Mouse (Mus musculus): ENCODE measurements at regions not wholly inside any gene's neighbourhood (a gene's known extent, or its start where the extent isn't known, plus 50 kb on each side); places are given as distances from the start of the nearest gene placed in this dataset.

DNA sequence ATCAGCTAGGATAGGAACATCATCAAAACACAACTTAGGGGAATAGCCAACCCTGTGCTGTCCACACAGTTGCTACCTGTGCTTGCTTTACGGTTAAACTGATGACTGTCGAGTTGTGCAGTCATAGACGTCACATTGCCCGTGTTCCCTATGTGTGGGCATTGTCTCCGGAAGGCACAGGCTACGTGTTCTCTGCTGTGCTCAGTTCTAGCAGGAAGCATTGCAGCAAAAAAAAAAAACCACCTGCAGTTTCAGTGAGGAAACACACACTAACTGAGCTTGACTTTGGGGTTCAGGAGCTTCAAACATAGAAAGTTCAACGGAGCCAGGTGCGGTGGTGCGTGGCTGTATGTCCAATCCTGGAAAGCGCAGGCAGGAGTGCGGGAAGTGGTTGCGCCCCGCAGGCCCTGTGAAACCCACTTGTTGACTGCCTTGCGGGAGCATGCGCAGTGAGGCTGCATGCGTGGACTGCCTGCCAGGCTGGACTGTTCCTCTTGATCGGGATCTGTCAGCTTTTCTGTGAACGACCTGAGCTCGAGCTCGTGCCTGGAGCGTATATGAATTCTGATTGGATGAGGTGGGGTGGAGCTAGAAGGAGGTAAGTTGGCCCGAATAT, 190.2 kb upstream of the Krr1 start:
- no peak for DNase-seq (ENCODE audit: low spot score in 2 of 2)

DNA sequence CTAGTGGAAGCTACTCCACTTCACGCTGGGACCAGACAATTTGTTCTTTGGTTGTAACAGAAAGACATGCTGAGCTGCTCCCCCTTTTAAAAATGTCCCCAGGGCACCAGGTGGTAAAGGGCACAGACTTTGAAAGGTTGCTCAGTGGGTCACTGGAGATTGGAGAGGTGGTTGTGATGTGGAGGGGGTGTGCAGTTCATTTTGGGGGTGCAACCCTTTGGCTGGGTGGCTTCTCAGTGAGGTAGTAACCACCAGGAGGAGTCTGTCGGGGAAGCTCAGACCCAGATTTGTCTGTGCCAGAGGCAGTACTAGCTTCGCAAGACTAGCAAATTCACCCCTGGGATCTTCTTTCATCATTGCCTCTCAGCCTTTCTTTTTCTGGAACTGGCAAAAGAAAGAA, 189.0 kb upstream of the Krr1 start:
- DNase-seq (ENCODE audit: low spot score in 2 of 2): peak in 1 of 2 experiments; percentile 32

DNA sequence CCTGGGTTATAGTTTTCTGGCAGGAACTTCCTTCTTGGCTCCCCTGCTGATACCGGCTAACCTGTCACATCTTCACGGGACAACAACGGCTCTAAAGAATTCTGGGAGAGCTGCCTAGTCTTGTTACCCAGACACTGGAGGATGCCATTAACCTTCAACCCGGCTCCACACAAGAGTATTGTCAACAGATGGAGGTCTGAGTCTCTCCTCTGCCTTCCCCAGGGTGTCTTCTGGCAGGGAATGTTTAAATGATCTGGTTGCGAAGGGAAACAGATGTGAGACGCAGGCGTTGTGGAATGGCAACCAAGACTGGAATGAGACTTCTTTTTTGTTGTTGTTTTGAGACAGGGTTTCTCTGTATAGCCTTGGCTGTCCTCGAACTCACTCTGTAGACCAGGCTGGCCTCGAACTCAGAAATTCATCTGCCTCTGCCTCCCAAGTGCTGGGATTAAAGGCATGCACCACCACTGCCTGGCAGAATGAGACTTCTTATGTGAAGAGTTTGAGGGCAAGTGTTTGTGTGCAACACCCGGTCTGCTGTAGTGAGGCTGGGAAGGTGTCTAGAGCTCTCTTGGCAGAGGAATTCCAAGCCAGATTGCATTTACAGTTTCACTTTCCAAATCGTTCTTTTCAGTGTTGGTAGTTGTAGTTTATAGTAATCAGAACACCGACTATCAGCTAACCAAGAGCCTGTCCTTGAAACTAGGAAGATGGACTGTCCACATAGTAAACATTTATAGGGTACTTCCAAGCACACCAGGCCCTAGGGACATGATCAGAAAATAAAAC, 188.2 kb upstream of the Krr1 start:
- peak in 1 of 2 experiments; percentile 22 for DNase-seq (ENCODE audit: low spot score in 2 of 2)

DNA sequence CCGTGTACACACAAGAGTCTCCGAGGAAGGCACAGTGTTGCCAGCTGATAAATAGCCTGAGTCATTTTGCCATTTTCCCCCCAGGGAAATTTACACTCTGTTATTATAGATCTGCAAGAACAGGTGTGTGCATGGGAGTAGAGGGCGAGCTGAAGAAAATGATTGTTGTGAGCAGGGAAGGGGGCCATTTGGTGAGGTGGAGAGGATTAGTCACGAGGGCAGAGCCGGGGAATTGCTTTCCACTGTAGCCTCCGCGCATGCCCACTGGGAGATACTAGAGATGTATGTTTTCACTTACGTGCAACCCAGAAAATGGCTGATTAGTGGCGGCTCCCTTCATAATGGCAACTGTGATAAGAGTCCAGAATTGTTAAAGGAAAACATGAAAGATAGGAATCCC, 185.3 kb upstream of the Krr1 start:
- DNase-seq (ENCODE audit: low spot score in 2 of 2): no peak

DNA sequence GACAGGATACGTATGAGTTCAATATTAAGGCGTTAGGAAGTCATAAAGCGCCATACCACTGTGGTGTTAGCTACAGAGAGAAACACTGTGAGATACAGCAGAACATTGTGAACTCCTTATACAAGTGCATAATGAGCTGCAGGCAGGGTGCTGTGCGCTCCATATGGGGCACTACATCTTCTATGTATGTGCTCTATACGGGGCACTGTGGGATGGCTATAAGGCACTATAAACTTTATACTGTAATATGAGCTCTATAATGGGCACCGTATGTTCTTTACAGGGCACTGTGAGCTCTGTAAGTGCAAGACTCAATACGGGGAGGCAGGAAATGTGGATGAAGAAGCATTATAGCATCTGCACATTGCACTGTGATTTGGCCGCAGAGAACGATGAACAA, 183.2 kb upstream of the Krr1 start:
- DNase-seq (ENCODE audit: low spot score in 2 of 2): no peak

DNA sequence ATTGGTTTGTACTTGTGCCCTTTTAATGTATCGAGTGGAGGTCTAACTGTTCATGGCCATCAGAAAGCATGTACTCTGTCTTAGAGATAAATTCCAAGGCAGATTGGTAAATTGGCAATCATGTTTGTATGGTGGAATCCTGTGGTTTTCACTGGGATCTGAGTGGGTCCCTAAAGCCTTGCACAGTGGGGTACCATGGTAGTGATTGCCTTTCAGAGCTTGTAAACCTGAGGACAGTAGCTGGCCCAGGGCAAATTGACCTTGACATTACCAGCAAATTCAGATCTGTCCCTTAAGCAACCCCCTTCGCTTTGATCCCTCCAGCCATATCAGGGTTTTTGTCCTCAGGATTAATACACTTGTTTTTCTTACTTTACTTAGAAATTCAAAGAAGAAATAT, 181.6 kb upstream of the Krr1 start:
- no peak for DNase-seq (ENCODE audit: low spot score in 2 of 2)

DNA sequence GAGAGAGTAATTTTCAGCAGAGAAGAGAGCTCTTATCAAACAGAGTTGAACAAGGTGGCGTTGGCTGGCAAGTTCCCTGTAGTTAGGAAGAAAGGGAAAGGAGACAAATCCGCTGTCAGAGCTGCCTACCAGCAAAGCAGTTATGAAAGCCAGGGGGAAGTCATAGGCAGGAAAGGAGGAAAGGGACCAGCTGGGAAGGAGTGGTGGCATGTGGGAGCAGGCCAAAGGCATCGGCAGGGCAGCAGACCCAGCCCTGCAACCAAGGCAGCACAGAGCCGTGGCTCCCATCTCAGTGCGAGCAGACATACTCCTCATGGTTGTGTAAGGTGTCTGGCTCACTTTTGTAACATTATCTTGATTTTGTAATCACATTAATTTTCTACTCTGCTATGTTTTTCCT, 177.4 kb upstream of the Krr1 start:
- no peak for DNase-seq (ENCODE audit: low spot score in 2 of 2)

DNA sequence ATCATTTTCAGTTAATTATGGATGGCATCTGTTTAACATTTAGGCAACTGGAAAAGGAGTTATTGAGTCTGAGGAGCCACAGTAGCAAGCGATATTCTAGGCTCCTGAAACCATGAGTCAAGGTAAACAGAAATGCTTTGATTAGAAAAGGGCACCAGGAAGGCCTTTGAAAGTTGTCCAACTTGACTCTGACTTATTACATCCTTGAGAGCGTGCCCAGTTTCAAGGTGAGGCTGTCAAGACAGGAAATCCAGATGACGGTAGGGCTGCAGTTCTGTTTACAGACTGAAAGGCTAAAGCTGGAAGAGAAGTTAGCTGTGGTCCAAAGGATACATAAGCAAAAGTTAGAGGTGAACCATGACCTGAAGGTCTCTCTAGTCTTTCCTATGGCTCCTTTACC, 176.7 kb upstream of the Krr1 start:
- DNase-seq (ENCODE audit: low spot score in 2 of 2): no peak

DNA sequence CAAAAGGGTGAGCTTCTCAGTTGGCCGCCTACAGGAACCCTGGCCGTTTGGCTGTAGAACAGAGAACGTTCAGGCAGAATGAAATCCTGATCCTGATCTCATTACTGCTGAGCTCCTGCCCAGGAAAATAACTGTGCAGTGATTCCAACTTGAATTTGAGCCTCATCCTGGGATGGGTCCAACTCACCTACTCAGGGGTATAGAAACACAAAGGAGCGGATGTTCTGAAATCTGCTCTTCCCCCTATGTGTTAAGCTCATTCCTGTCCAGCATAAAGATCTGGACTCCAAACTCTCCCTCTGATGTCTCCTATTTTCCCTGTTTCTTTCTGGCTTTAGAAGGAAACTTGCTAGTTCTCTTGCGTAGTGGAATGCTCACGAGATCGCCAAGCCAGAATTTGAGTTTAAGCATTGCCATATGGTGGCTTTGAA, 173.6 kb upstream of the Krr1 start:
- no peak for DNase-seq (ENCODE audit: low spot score in 2 of 2)

DNA sequence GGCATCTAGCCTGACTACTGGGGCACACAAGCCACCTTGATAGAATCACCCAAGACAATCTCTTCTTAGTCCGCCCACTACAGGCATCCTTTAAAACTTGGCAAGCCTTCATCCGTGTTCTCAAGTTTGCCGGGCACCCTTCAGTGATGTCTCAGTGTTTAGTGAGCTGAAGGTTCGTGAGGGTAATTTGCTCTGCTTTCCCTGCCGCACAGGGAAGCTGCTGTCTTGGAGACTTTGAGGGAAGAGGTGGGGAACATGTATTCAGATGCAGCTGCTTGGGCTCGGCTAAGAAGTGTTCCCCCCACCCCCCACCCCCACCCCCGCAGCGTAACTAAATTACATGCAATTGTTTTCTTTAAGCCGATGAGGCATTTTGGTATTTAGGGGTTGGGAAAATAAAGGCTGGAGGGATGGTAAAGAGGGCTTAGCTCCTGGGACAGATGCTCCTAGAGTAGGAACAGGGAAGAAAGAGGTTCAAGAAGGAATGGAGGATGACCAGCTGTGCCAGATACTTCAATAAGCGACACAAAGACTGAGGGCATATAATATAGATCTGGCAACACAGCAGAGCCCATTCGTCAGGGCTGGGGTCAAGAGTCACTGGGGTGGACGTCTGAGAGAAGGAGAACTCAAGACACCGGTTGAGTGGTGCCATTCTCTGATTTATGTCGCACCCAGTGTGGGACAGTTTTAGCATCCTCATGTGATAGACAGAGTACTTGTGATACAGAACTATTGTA, 172.4 kb upstream of the Krr1 start:
- DNase-seq (ENCODE audit: low spot score in 2 of 2): no peak

DNA sequence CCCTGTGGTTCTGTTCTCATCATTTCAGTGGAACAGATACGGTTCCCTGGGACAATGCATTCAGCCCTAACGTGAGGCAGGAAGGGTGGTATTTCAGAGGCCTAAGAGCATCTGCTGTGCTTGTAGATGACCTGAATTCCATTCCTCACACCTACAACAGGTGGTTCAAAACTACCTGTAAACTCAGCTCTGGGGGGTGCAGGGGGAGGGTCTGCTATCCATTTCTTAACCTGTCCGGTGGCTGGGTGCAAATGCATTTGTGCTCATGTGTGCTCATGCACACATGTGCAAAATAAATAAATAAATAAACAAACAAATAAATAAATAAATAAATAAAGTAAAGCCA, 171.9 kb upstream of the Krr1 start:
- no peak for DNase-seq (ENCODE audit: low spot score in 2 of 2)

DNA sequence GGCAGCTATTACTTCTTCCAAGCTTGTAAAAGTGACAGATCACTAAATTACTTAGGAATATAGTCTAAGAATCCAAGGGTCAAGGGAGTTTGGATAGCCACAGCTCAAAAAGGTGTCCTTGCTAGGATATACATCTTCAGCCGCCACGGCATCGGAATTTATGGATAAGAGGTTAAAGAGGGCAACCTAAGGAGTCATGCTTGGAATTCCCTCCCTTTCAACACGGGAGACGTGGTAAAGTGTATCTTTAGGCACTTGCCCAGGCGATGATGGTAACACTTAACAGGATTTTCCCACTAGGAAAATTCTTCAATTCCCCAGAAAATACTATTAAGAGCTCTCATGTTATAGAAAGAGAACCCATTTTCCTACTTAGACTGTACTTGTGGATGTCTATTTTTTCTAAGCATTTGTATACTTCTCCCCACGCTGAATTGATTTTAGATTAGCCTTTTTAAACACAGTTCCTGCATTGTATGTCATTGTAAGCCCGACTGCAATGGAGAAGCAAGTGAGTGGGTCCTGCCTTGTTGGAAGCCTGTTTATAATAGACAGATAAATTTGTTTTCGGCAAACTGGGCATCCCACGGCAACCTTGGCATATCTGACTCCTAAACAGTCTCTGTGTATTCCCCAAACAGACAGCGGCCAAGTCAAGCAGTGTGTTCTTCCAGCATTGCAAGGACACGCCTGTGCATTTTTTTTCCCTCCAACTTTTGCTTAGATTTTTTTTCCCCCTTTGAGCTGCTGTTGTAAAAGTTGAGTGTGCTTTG, 171.3 kb upstream of the Krr1 start:
- no peak for DNase-seq (ENCODE audit: low spot score in 2 of 2)

DNA sequence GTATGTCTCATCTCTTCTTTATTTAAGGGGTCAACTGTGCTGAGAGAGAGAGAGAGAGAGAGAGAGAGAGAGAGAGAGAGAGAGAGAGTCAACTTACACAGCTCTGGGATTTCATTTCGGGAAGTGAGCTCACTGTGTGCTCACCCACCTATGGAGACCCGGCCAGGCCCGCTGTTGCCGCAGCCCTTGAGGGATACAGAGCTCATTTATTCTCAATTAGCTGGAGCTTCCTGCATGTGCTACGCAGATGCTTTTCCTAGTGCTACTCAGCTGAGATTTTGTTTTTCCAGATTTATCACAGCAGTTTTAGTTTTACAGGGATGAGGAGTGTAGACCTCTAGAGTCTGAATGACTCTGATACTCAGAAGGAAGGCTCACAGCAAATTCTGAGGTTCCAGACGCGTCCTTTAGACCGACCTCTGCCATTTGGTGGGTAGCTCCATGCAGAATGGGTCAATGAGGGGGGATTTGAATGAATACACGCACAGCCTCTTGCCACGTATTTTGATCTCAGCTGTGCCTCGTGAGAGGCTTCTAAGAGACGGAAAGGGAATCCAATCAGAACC, 170.6 kb upstream of the Krr1 start:
- DNase-seq (ENCODE audit: low spot score in 2 of 2): no peak

DNA sequence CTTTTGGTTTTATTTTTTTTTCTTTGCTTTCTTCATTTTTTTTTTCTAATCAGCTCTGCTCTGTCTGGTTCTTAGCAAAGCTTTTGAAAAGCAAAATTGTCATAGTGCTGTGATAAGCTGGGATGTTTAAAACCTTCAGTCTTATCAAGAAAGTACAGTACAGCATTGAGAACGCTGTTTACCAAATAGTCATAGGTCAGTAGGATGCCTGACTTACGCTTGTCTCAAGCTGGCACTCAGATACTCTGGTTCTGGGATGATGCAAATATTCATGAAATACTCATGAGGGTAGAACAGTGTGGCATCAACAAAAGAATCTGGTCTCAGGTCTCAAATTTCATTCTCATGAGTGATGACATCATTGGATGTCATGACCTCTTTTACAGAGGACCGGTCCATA, 166.1 kb upstream of the Krr1 start:
- no peak for DNase-seq (ENCODE audit: low spot score in 2 of 2)

DNA sequence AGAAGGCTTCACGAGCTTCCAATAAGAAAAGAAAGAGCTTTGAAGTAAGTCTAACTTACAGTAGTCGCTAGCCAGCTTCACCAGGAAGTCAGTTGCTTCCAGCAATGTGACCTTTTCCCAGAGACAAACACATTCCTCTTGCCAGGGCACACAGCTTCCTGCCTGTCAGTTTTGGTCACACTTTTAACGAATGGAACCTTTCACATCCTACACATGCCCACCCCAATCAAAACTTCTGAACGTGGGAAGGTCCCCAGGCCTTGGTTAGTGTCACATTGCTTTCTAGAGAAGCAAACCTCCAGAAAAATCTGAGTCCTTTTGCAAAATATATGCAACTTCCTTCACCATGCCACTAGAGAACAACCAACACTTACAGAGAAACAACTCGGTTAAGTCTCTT, 165.5 kb upstream of the Krr1 start:
- DNase-seq (ENCODE audit: low spot score in 2 of 2): no peak

DNA sequence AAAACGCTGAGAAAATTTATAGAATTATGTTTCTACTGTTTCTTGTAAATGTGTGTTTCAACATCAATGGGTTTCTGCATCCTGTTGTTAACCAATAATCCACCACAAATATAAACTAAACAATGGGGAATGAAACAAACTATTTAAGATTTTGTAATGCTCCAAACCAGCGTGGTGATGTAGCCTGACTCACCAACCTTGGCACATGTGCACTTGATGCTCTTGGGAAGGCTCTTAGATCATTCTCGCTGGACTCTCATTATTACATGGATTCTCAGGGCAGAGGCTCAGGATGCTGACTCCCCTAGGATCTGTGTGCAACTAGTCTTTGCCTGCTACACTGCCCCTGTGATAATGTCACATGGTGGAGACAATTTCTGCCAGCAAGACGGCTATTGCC, 158.7 kb upstream of the Krr1 start:
- DNase-seq (ENCODE audit: low spot score in 2 of 2): no peak

DNA sequence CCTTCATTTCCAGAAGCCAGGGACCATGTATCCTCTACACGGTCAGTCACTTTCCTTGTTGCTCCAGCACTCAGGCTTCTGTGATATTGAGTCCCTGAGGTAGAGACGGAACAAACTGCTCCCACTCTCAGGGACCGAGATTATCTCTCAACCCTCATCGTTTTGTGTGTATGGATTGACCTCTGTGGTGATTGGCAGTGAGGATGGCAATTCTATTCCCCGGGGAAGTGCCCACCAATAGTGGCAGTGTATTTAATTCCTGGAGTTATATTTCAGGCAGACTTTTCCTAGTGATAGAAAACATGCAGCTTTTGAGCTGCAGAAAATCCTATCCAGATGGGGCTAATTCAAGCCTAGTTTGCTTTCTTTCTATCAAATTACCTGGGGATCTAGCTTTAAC, 157.8 kb upstream of the Krr1 start:
- no peak for DNase-seq (ENCODE audit: low spot score in 2 of 2)

DNA sequence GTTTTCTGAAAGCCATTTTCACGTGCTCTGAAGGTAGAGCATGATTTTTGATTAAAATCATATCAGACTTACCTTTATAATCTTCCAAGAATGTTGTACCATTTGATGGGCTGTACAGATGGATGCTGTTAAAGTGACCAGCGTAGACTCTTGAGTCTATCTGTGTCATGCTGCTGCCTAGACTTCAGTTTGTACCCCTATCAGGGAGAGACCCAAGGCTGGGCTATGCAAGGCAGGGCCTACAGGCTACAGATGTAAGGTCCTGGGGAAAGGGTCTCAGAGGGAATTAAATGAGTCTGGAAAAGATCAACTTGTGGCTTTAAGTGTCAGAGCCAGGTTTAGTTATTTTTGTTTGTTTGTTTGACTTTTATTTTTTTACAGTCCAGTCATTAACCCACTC, 157.3 kb upstream of the Krr1 start:
- DNase-seq (ENCODE audit: low spot score in 2 of 2): no peak

DNA sequence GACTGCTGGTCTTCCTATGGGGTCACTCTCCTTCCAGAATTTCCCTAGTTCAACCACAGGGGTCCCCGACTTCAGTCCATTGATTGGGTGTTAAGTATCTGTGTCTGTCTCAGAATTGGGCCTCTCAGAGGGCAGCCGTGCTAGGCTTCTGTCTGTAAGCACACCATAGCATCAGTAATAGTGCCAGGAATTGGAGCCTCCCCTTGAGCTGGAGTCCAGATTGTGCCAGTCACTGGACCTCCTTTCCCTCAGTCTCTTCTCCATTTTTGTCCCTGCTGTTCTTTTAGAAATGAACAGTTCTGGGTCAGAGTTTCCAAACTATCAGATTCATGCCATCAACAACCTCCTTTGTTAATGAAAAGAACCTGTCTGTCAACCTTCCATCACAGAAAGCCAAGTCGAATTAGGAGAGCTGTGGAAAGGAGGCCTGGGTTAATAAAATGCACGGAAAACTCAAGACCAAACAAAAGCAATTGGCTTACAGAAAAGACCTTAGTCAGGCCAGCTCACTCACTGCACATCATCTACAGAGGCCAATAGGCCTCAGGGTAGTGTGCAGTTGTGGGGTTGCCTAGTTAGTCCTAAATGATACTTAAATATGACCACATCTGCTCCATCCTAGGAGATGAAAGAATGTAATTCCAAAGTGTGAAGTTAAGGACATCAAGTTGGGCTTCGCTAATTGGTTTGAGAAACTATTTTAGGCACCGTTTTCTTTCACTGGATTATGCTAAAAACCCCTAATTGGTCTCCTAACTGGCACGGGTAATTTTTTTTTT, 156.5 kb upstream of the Krr1 start:
- DNase-seq (ENCODE audit: low spot score in 2 of 2): no peak

DNA sequence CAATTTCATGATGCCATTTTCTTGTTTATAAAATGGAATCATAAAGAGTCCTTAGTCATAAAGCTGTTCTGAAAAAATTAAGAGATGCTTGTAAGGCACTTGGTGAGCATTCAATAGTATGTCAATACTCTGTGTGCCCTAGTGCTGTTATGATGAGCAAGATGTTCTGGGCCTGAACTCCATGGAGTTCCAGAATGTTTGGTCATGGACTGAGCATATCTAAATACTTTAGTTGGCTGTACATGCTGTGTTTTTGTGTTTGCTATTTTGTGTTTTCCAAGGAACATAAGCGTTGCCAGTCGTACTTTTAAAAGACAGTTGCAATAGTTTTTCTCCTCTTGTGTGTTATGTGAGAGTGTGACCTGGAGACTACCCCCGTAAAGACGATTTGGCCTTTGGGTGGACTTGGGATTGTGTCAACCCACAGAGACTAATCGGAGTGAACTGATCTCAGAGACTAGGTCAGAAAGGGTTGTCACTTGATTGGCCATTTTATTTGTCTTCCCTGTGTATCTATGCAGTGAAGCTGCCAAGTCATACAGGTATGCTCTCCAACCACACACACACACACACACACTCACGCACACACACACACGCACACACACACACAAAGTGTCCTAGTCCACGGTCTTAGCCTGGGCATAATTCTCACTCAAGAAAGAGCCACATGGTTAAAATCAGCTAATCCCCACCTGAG, 152.6 kb upstream of the Krr1 start:
- DNase-seq (ENCODE audit: low spot score in 2 of 2): no peak

DNA sequence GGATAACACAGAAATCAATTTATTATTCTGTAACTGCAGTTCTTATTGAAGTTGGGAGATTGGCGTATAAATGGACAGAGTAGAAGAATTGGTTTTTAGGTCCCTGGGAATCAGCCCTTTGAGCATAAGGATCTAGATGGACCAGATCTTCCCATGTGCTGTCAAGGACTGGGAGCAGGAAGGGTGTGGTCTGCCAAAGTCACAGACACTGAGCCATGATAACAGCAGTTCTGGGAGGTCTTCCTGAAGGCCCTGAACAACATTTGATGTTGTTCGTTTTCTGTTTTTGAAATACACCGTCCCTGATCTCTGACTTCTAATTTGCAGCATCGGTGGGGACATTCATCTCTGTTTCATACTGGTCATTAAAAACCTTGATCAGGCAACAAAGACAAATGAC, 147.6 kb upstream of the Krr1 start:
- no peak for DNase-seq (ENCODE audit: low spot score in 2 of 2)
